Mouse (Mus musculus) thymus, adult 2 months (tissue): ENCODE results near the gene Ces4a. TPM values are rescaled to one million over a fixed set of nuclear protein-coding genes. Genes with fewer than 3 reads are reported as not detected.
"Not testable (repeated sequence)": the region's sequence is repeated elsewhere in the genome, so short reads cannot be mapped to it uniquely, and the experiment has no call there.

ENCODE experiments used
- DNase-seq: peaks from one replicate; pipeline ENCODE4 v3.0.0; 2021
- H3K27ac ChIP-seq: fragments of 200-500 bp; 2 replicates; pipeline ENCODE4 v1.5.1; 2012; ENCODE audit warnings: low read length, control low read depth; ENCODE audit not compliant: control insufficient read depth, insufficient read depth
- H3K27me3 ChIP-seq: fragments of 200-500 bp; 2 replicates; pipeline ENCODE4 v1.6.1; 2012; ENCODE audit warnings: mild to moderate bottlenecking, low read length, moderate library complexity, mixed read lengths; ENCODE audit not compliant: control insufficient read depth, insufficient read depth
- H3K36me3 ChIP-seq: fragments of 200-500 bp; 2 replicates; pipeline ENCODE4 v1.6.1; 2012; ENCODE audit warnings: mild to moderate bottlenecking, low read length, moderate library complexity; ENCODE audit not compliant: control insufficient read depth, insufficient read depth
- H3K4me1 ChIP-seq: fragments of 200-500 bp; replicated peaks from 2 replicates; pipeline ENCODE4 v1.6.1; 2012; ENCODE audit warnings: low read length; ENCODE audit not compliant: control insufficient read depth, insufficient read depth
- H3K4me3 ChIP-seq: fragments of 200-500 bp; 2 replicates; pipeline ENCODE4 v1.5.1; 2012; ENCODE audit warnings: mild to moderate bottlenecking, low read length, control low read depth, moderate library complexity; ENCODE audit not compliant: control insufficient read depth, insufficient read depth
- CTCF ChIP-seq: fragments of 200-500 bp; IDR thresholded peaks from 2 replicates; pipeline ENCODE4 v1.5.1; 2012; ENCODE audit warnings: mild to moderate bottlenecking, control low read depth, low read length, moderate library complexity, borderline replicate concordance; ENCODE audit not compliant: control insufficient read depth, poor library complexity, insufficient read depth; ENCODE audit errors: extremely low read depth
- POLR2A ChIP-seq: fragments of 200-500 bp; IDR thresholded peaks from 2 replicates; pipeline ENCODE4 v1.6.1; 2012; ENCODE audit warnings: mild to moderate bottlenecking, low read length, control low read depth, moderate library complexity; ENCODE audit not compliant: control insufficient read depth, poor library complexity, insufficient read depth; ENCODE audit errors: extremely low read depth
- whole genome bisulfite sequencing: fragments of 180-500 bp; shearing (Covaris S2); methylation state at CpG from one replicate; pipeline ENCODE4 v1.1.7; 2018; 5-methylcytosine and 5-hydroxymethylcytosine counted together
- polyA plus RNA-seq: library from polyadenylated mRNA; depleted of rRNA; stranded (reverse); fragments of >200 nt; gene quantifications from 2 replicates; pipeline ENCODE4 v1.2.3, GENCODE M21; 2012; rRNA removed

Ces4a gene
- 0.05 TPM in 1 of 2 replicates, not detected in the other for polyA plus RNA-seq

- Histone ChIP-seq H3K4me1 (no peaks in the 10 kb centered on the region), H3K27me3 (no peaks in the 10 kb centered on the region), H3K27ac (no peak within 1 kb of the TSS), H3K4me3 (no peak within 1 kb of the TSS), H3K36me3 (no peaks in the 10 kb centered on the region)
- no peak for DNase-seq
- no peak for TF ChIP-seq CTCF
- TF ChIP-seq POLR2A = no peak
- 87% methylated on average over 5 of the region's 5 CpGs for WGBS
Observed at GRCm38 (mm10) chr8:105131509-105131908, at the start of gene Ces4a. Ces4a (plus strand) TSS chr8:105131800.

GRCm38 (mm10) chr8:105083449-105084050, 48.0 kb upstream of the Ces4a start, which contains the start of gene Ces3b:
Ces3b (plus strand) TSS chr8:105083753.
- TF ChIP-seq CTCF (no peak), POLR2A (no peak)
- Histone ChIP-seq H3K36me3 (no peaks in the 10 kb centered on the region), H3K27ac (no peak within 1 kb of the TSS), H3K4me1 (no peaks in the 10 kb centered on the region), H3K27me3 (no peaks in the 10 kb centered on the region), H3K4me3 (no peak within 1 kb of the TSS)
- no peak for DNase-seq
- WGBS = 78% methylated on average over 7 of the region's 7 CpGs

GRCm38 (mm10) chr8:105088166-105088565, 43.4 kb upstream of the Ces4a start:
- not testable (repeated sequence) for H3K36me3 ChIP-seq, H3K27ac ChIP-seq, H3K4me1 ChIP-seq, H3K4me3 ChIP-seq, H3K27me3 ChIP-seq, DNase-seq
- WGBS = 89% methylated on average over 5 of the region's 5 CpGs

GRCm38 (mm10) chr8:105088581-105088980, 43.0 kb upstream of the Ces4a start:
- no peak overlapping the region for H3K27ac ChIP-seq
- no peaks in the 10 kb centered on the region for H3K36me3 ChIP-seq
- DNase-seq = no peak
- no peaks in the 10 kb centered on the region for H3K4me1 ChIP-seq
- WGBS = 71% methylated on average over 4 of the region's 4 CpGs
- TF ChIP-seq CTCF (no peak), POLR2A (no peak)
- no peak overlapping the region for H3K4me3 ChIP-seq
- no peaks in the 10 kb centered on the region for H3K27me3 ChIP-seq

GRCm38 (mm10) chr8:105093992-105094391, 37.6 kb upstream of the Ces4a start:
- no peak overlapping the region for H3K4me3 ChIP-seq
- H3K4me1 ChIP-seq = no peaks in the 10 kb centered on the region
- no peak overlapping the region for H3K27ac ChIP-seq
- DNase-seq = no peak
- H3K36me3 ChIP-seq = no peaks in the 10 kb centered on the region
- H3K27me3 ChIP-seq = no peaks in the 10 kb centered on the region
- TF ChIP-seq POLR2A (no peak), CTCF (no peak)
- 80% methylated on average over 3 of the region's 3 CpGs for WGBS

GRCm38 (mm10) chr8:105102101-105102785, 29.4 kb upstream of the Ces4a start:
- H3K4me3 ChIP-seq, H3K27me3 ChIP-seq, DNase-seq, H3K27ac ChIP-seq, H3K36me3 ChIP-seq, H3K4me1 ChIP-seq: not testable (repeated sequence)
- 83% methylated on average over 4 of the region's 4 CpGs for WGBS

- H3K36me3 ChIP-seq, H3K27me3 ChIP-seq, H3K4me3 ChIP-seq, H3K4me1 ChIP-seq, H3K27ac ChIP-seq, DNase-seq: not testable (repeated sequence)
- WGBS = 91% methylated on average over 5 of the region's 5 CpGs
Observed at GRCm38 (mm10) chr8:105103701-105104100, 27.9 kb upstream of the Ces4a start.
